Mouse (Mus musculus): ENCODE data around the gene Bphl. TPM values are rescaled to one million over a fixed set of nuclear protein-coding genes. Genes with fewer than 3 reads are reported as not detected.

Gene Bphl
- polyA plus RNA-seq, 1 experiment: 58.3 TPM

Other genes with a start within 250 kb of the Bphl start
- not detected in 2 replicates for gene Serpinb6e, start 194.2 kb upstream of the Bphl start, polyA plus RNA-seq (2012; rRNA removed)
- 0.20 TPM in 1 of 2 replicates, not detected in the other for gene Serpinb6c, start 131.9 kb upstream of the Bphl start, polyA plus RNA-seq (2012; rRNA removed)
- 7.1 and 9.4 TPM in 2 replicates for gene Nqo2, start 72.9 kb upstream of the Bphl start, polyA plus RNA-seq (2012; rRNA removed)
- 8.2 and 12.3 TPM in 2 replicates for gene Ripk1, start 35.2 kb upstream of the Bphl start, polyA plus RNA-seq (2012; rRNA removed)
- 55.4 and 57.2 TPM in 2 replicates for gene Serpinb6a, start 34.8 kb upstream of the Bphl start, polyA plus RNA-seq (2012; rRNA removed)
- 179 and 400 TPM in 2 replicates for gene Tubb2a, start 40.4 kb downstream of the Bphl start, polyA plus RNA-seq (2012; rRNA removed)
- 61.4 and 74.7 TPM in 2 replicates for gene Tubb2b, start 92.9 kb downstream of the Bphl start, polyA plus RNA-seq (2012; rRNA removed)
- gene Psmg4, start 125.4 kb downstream of the Bphl start, polyA plus RNA-seq (2012; rRNA removed): 85.1 and 95.6 TPM in 2 replicates